8 mouse cellular contexts compared by ENCODE assay signal in the genomic region with DNA sequence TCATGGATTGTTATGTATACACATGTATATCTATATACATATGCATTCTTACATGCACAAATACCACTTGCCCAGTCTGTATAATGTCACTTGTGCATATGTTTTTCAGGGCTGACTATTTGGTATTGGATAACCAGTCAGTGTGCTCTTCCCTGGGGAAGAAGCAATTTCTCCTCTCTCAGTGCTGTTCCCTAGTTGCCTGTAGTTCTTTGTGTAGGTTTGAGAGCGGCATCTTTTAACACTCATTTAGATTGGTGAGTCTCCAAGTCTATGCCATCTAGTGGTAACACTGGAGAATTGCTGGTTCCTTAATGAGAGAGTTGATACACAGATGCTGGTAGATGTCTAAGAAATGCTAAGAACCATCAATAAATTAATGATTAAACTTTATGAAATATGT. TPM values are rescaled to one million over a fixed set of nuclear protein-coding genes. Genes with fewer than 3 reads are reported as not detected.
DNase-seq lines count a peak whose midpoint lies in the region; ATAC-seq and TF ChIP-seq lines count a peak whose summit lies in the region.
"Had no signal": no experiment of that assay in that cellular context is flagged by ENCODE, and none has a peak within 500 bp of the region (broad histone marks: within the 10 kb centered on the region; RNA-seq: fewer than 3 reads in every experiment).

No protein-coding gene starts in this region.

- DNase-seq in lung, adult 2 months = no peak
- DNase-seq in lung, adult 18-20 months = no peak
- DNase-seq in brain, embryonic 14.5 days (ENCODE audit: low read depth) = peak; percentile 90
- no peak for DNase-seq in left cerebral cortex, adult 11 months (ENCODE audit: low spot score)
- no peak for DNase-seq in thymus, postnatal 36 days

- no peaks in the 10 kb centered on the region for H3K9me3 ChIP-seq in neural tube, embryonic 13.5 days

- H3K4me1 ChIP-seq in lung, adult 2 months (ENCODE audit: control insufficient read depth, insufficient read depth, low read length) = no peaks in the 10 kb centered on the region
- H3K4me1 ChIP-seq in neural tube, embryonic 13.5 days (replicated peaks) = no peaks in the 10 kb centered on the region; the same call in 1 of the 2 replicates

- no peak overlapping the region for H3K4me2 ChIP-seq in neural tube, embryonic 13.5 days

- peak; percentile 47; the same call in 1 of the 2 replicates for TF ChIP-seq CTCF in lung, adult 2 months (IDR thresholded peaks at IDR 0.05; ENCODE audit: insufficient read depth, low read length)
- peak; percentile 59 for TF ChIP-seq CTCF in brain, embryonic 14.5 days (IDR thresholded peaks at IDR 0.05; ENCODE audit: borderline replicate concordance, extremely low read depth, insufficient read depth, insufficient read length)

- no peak overlapping the region for H3K9ac ChIP-seq in neural tube, embryonic 13.5 days

- no peak overlapping the region for H3K4me3 ChIP-seq in lung, adult 2 months (replicated peaks; ENCODE audit: extremely low read depth, low read depth, low read length)
- no peak overlapping the region for H3K4me3 ChIP-seq in neural tube, embryonic 13.5 days

- 3% methylated on average over 1 of the region's 1 CpGs for WGBS in lung, adult 2 months
- WGBS in neural tube, embryonic 13.5 days = 6% methylated on average over 1 of the region's 1 CpGs

- ATAC-seq in granulocyte monocyte progenitor cell, adult 5-6 weeks (replicated peaks; ENCODE audit: poor library complexity, severe bottlenecking) = peak; percentile 69
- peak; percentile 74 for ATAC-seq in neural tube, embryonic 13.5 days (ENCODE audit: low read depth)

- H3K36me3 ChIP-seq in neural tube, embryonic 13.5 days = no peaks in the 10 kb centered on the region

- no peak overlapping the region for H3K27ac ChIP-seq in neural tube, embryonic 13.5 days (replicated peaks)

- no peak for TF ChIP-seq POLR2A in lung, adult 2 months (IDR thresholded peaks at IDR 0.05; ENCODE audit: borderline replicate concordance, extremely low read depth, low read depth, low read length)
- TF ChIP-seq POLR2A in brain, embryonic 14.5 days (IDR thresholded peaks at IDR 0.05; ENCODE audit: borderline replicate concordance, extremely low read depth, insufficient read depth, insufficient read length, poor library complexity, severe bottlenecking) = no peak

- no peaks in the 10 kb centered on the region for H3K27me3 ChIP-seq in neural tube, embryonic 13.5 days

RNA-seq across cellular contexts. Expression of a gene that starts 34.7 kb away (rescaled TPM):
- polyA plus RNA-seq in lung, adult 2 months (2012; rRNA removed) = 4.5 and 7.9 TPM in 2 replicates
- 41.3 and 49.5 TPM in 2 replicates for polyA plus RNA-seq in brain, embryonic 14.5 days (2012; rRNA removed)
- total RNA-seq in granulocyte monocyte progenitor cell, adult 5-6 weeks (2014; fragmentation: Nextera tagmentation) = 2.1 and 6.0 TPM in 2 replicates
- total RNA-seq in granulocyte monocyte progenitor cell, adult 5-6 weeks (2017) = 1.8 TPM in 2 replicates
- 39.3 and 39.5 TPM in 2 replicates for polyA plus RNA-seq in neural tube, embryonic 13.5 days (2015; fragmentation: Nextera tagmentation; extraction: Ambion mirVana)

RNA-seq across cellular contexts. Expression of a gene that starts 42.6 kb away (rescaled TPM):
- 0.03 and 0.07 TPM in 2 replicates for polyA plus RNA-seq in lung, adult 2 months (2012; rRNA removed)
- 1.4 and 1.5 TPM in 2 replicates for polyA plus RNA-seq in brain, embryonic 14.5 days (2012; rRNA removed)
- total RNA-seq in granulocyte monocyte progenitor cell, adult 5-6 weeks (2014; fragmentation: Nextera tagmentation) = not detected in 2 replicates
- not detected in 2 replicates for total RNA-seq in granulocyte monocyte progenitor cell, adult 5-6 weeks (2017)
- 11.9 and 21.7 TPM in 2 replicates for polyA plus RNA-seq in neural tube, embryonic 13.5 days (2015; fragmentation: Nextera tagmentation; extraction: Ambion mirVana)
- polyA plus RNA-seq: spleen, adult 2 months had no signal
